Mouse (Mus musculus) stomach, postnatal 0 days (tissue): ENCODE results near the gene Slc39a3.

Experiments
- CTCF ChIP-seq: IDR thresholded peaks from 2 replicates; pipeline ENCODE4 v1.5.1; 2016; ENCODE audit warnings: antibody characterized with exemption, low read depth, mild to moderate bottlenecking, moderate library complexity
- EP300 ChIP-seq: optimal IDR thresholded peaks from 2 replicates; pipeline ENCODE3; 2016; ENCODE audit warnings: antibody characterized with exemption

- TF ChIP-seq EP300: no peak
- TF ChIP-seq CTCF: no peak
Measured at GRCm38 (mm10) chr10:81057406-81058130, 20.3 kb upstream of the Slc39a3 start.
